Mouse (Mus musculus) ovary, adult 18-20 months (tissue): ENCODE measurements around the gene Impg1.

Experiments used
- DNase-seq: peaks from one replicate; pipeline ENCODE4 v3.0.0; 2022; ENCODE audit warnings: low spot score, mixed read lengths

The Impg1 gene

GRCm38 (mm10) chr9:80282426-80282825, 182.9 kb downstream of the Impg1 start:
- DNase-seq = no peak

- no peak for DNase-seq
Observed at GRCm38 (mm10) chr9:80280724-80281123, 184.6 kb downstream of the Impg1 start.

- no peak for DNase-seq
Observed at GRCm38 (mm10) chr9:80277770-80278169, 187.5 kb downstream of the Impg1 start.

- no peak for DNase-seq
Observed at GRCm38 (mm10) chr9:80277157-80277556, 188.1 kb downstream of the Impg1 start.

- DNase-seq = no peak
Observed at GRCm38 (mm10) chr9:80275772-80276134, 189.5 kb downstream of the Impg1 start.

GRCm38 (mm10) chr9:80275053-80275771, 190.1 kb downstream of the Impg1 start:
- no peak for DNase-seq

GRCm38 (mm10) chr9:80272951-80273350, 192.3 kb downstream of the Impg1 start:
- DNase-seq = no peak

GRCm38 (mm10) chr9:80269596-80269995, 195.7 kb downstream of the Impg1 start:
- no peak for DNase-seq

GRCm38 (mm10) chr9:80266507-80266906, 198.8 kb downstream of the Impg1 start:
- no peak for DNase-seq

GRCm38 (mm10) chr9:80266086-80266485, 199.2 kb downstream of the Impg1 start:
- DNase-seq = no peak
